8 mouse cellular contexts compared by ENCODE assay signal in the genomic region with DNA sequence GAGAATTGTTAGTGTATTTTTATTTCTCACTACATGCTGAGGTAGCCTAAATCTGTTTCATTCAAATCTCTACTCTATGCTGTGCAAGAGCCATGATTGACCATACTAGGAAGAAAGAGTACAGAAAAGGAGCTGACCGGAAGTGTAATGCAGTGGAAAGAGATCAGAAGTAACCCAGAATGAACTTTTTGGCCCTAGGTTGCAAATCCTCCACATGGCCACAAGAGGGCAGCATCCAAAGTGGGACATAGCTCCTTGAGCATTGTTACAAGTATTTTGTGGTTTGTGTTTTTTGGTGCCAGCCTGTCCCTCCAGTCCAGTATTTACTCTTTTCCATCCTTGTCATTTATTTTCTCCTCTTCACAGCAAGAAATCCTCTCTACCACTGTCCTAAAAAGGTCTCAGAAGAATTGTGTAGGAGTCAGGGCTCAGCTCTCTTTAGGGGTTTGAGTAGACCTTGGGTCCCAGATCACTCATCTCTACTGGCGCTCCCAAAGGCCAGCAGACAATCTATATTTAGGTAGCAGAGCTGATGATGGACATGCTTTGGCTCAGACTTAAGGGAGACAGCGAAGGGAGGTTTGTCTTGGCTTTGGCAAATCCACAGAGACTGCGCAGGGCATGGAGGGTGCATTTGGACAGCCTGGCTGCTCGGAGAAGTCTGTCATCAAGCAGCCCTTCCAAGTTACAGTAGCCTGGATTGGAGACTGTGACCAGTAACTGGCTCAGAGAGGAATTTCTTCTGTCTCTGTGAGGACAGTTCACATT. TPM values are rescaled to one million over a fixed set of nuclear protein-coding genes. Genes with fewer than 3 reads are reported as not detected.
DNase-seq lines count a peak whose midpoint lies in the region; ATAC-seq and TF ChIP-seq lines count a peak whose summit lies in the region.

Olfr557 (plus strand) TSS at position 553 of the 768 bp plus-strand sequence.

- ATAC-seq in forebrain, embryonic 14.5 days: no peak
- no peak for ATAC-seq in forebrain, embryonic 16.5 days
- no peak for ATAC-seq in midbrain, embryonic 13.5 days
- ATAC-seq in erythroid progenitor cell, adult 5-6 weeks (replicated peaks; ENCODE audit: low FRiP score, poor library complexity, severe bottlenecking): 0 out of 2 replicates have a peak, but pooled peaks have one; percentile 42
- ATAC-seq in lung, embryonic 14.5 days (ENCODE audit: insufficient read depth): no peak

- no peak within 1 kb of the TSS for H3K4me3 ChIP-seq in forebrain, embryonic 14.5 days (ENCODE audit: low read depth, low read length)
- no peak within 1 kb of the TSS for H3K4me3 ChIP-seq in forebrain, embryonic 16.5 days (replicated peaks; ENCODE audit: low read length)
- H3K4me3 ChIP-seq in midbrain, embryonic 10.5 days: no peak within 1 kb of the TSS
- no peak within 1 kb of the TSS for H3K4me3 ChIP-seq in midbrain, embryonic 13.5 days (replicated peaks)
- no peak within 1 kb of the TSS for H3K4me3 ChIP-seq in lung, embryonic 14.5 days (ENCODE audit: low read depth, low read length)

- no peak within 1 kb of the TSS for H3K9ac ChIP-seq in forebrain, embryonic 14.5 days (ENCODE audit: low read length)
- H3K9ac ChIP-seq in forebrain, embryonic 16.5 days (replicated peaks; ENCODE audit: low read depth, low read length): no peak within 1 kb of the TSS
- H3K9ac ChIP-seq in midbrain, embryonic 13.5 days (replicated peaks): no peak within 1 kb of the TSS
- H3K9ac ChIP-seq in lung, embryonic 14.5 days: no peak within 1 kb of the TSS

- TF ChIP-seq CTCF in lung, embryonic 14.5 days (IDR thresholded peaks at IDR 0.05; ENCODE audit: low read depth): peak; percentile 84

- no peaks in the 10 kb centered on the region for H3K36me3 ChIP-seq in forebrain, embryonic 14.5 days (ENCODE audit: control insufficient read depth, insufficient read depth, low read length)
- H3K36me3 ChIP-seq in forebrain, embryonic 16.5 days (ENCODE audit: control insufficient read depth, insufficient read depth): no peaks in the 10 kb centered on the region
- no peaks in the 10 kb centered on the region for H3K36me3 ChIP-seq in midbrain, embryonic 10.5 days
- no peaks in the 10 kb centered on the region for H3K36me3 ChIP-seq in midbrain, embryonic 13.5 days
- H3K36me3 ChIP-seq in lung, embryonic 14.5 days (ENCODE audit: insufficient read depth): no peaks in the 10 kb centered on the region

- no peaks in the 10 kb centered on the region for H3K27me3 ChIP-seq in forebrain, embryonic 14.5 days (replicated peaks; ENCODE audit: control insufficient read depth, insufficient read depth, low read length)
- no peaks in the 10 kb centered on the region for H3K27me3 ChIP-seq in forebrain, embryonic 16.5 days (replicated peaks; ENCODE audit: control insufficient read depth, insufficient read depth, low read length)
- H3K27me3 ChIP-seq in midbrain, embryonic 10.5 days (ENCODE audit: low read depth, poor library complexity, severe bottlenecking): no peaks in the 10 kb centered on the region
- H3K27me3 ChIP-seq in midbrain, embryonic 13.5 days: no peaks in the 10 kb centered on the region
- H3K27me3 ChIP-seq in lung, embryonic 14.5 days (ENCODE audit: insufficient read depth, low read length): no peaks in the 10 kb centered on the region

- H3K4me2 ChIP-seq in forebrain, embryonic 14.5 days (ENCODE audit: low read length): no peak within 1 kb of the TSS
- no peak within 1 kb of the TSS for H3K4me2 ChIP-seq in forebrain, embryonic 16.5 days (ENCODE audit: low read length)
- H3K4me2 ChIP-seq in midbrain, embryonic 13.5 days (replicated peaks): no peak within 1 kb of the TSS
- H3K4me2 ChIP-seq in lung, embryonic 14.5 days: no peak within 1 kb of the TSS

- H3K4me1 ChIP-seq in forebrain, embryonic 14.5 days (ENCODE audit: control insufficient read depth, insufficient read depth, low read length): no peaks in the 10 kb centered on the region
- no peaks in the 10 kb centered on the region for H3K4me1 ChIP-seq in forebrain, embryonic 16.5 days (replicated peaks; ENCODE audit: control insufficient read depth, insufficient read depth, low read length)
- H3K4me1 ChIP-seq in midbrain, embryonic 10.5 days: no peaks in the 10 kb centered on the region
- no peaks in the 10 kb centered on the region for H3K4me1 ChIP-seq in midbrain, embryonic 13.5 days (replicated peaks)
- no peaks in the 10 kb centered on the region for H3K4me1 ChIP-seq in lung, embryonic 14.5 days (ENCODE audit: insufficient read depth)

- 85% methylated on average over 5 of the region's 5 CpGs for WGBS in forebrain, embryonic 14.5 days
- WGBS in forebrain, embryonic 16.5 days: 86% methylated on average over 5 of the region's 5 CpGs
- WGBS in midbrain, embryonic 10.5 days: 83% methylated on average over 5 of the region's 5 CpGs
- WGBS in midbrain, embryonic 13.5 days: 83% methylated on average over 5 of the region's 5 CpGs
- WGBS in lung, embryonic 14.5 days: 78% methylated on average over 5 of the region's 5 CpGs

- H3K9me3 ChIP-seq in forebrain, embryonic 14.5 days (replicated peaks; ENCODE audit: control insufficient read depth, low read length): no peaks in the 10 kb centered on the region
- H3K9me3 ChIP-seq in forebrain, embryonic 16.5 days (ENCODE audit: control insufficient read depth, low read length): no peaks in the 10 kb centered on the region
- no peaks in the 10 kb centered on the region for H3K9me3 ChIP-seq in midbrain, embryonic 10.5 days (replicated peaks)
- H3K9me3 ChIP-seq in midbrain, embryonic 13.5 days: no peaks in the 10 kb centered on the region
- H3K9me3 ChIP-seq in lung, embryonic 14.5 days (ENCODE audit: low read depth, low read length): no peaks in the 10 kb centered on the region

- DNase-seq in forebrain, embryonic 14.5 days (ENCODE audit: low spot score): peak; percentile 42
- DNase-seq in midbrain, embryonic 10.5 days (ENCODE audit: low spot score): peak; percentile 35
- peak; percentile 17 for DNase-seq in T-cell, adult 2 months (ENCODE audit: low spot score)
- DNase-seq in lung, embryonic 14.5 days: peak; percentile 74
- peak; percentile 23 for DNase-seq in thymus, postnatal 25 days

- H3K27ac ChIP-seq in forebrain, embryonic 14.5 days (ENCODE audit: low read depth, low read length): no peak within 1 kb of the TSS
- H3K27ac ChIP-seq in forebrain, embryonic 16.5 days (ENCODE audit: low read length): no peak within 1 kb of the TSS
- no peak within 1 kb of the TSS for H3K27ac ChIP-seq in midbrain, embryonic 10.5 days (replicated peaks)
- H3K27ac ChIP-seq in midbrain, embryonic 13.5 days: no peak within 1 kb of the TSS
- no peak within 1 kb of the TSS for H3K27ac ChIP-seq in lung, embryonic 14.5 days (ENCODE audit: low read depth)

RNA-seq across cellular contexts. Expression of gene Olfr557, which starts in this region (rescaled TPM):
- polyA plus RNA-seq in forebrain, embryonic 14.5 days (2014; fragmentation: Nextera tagmentation; extraction: Ambion mirVana): not detected in 2 replicates
- not detected in 2 replicates for polyA plus RNA-seq in forebrain, embryonic 16.5 days (2015; fragmentation: Nextera tagmentation; extraction: Ambion mirVana)
- polyA plus RNA-seq in midbrain, embryonic 10.5 days (2016; fragmentation: Nextera tagmentation; extraction: Ambion mirVana): not detected in 2 replicates
- polyA plus RNA-seq in midbrain, embryonic 13.5 days (2015; fragmentation: Nextera tagmentation; extraction: Ambion mirVana): not detected in 2 replicates
- total RNA-seq in erythroid progenitor cell, adult 5-6 weeks (2015; ENCODE audit: low replicate concordance): not detected in 2 replicates
- not detected in 2 replicates for total RNA-seq in erythroid progenitor cell, adult 5-6 weeks (2017; ENCODE audit: low replicate concordance)
- polyA plus RNA-seq in lung, embryonic 14.5 days (2014; fragmentation: Nextera tagmentation; extraction: Ambion mirVana): not detected in 2 replicates

Comparison
In these comparisons a context has a peak if more than half of its experiments do, and no peak if none do; other contexts are left out.
1. Peak in DNase-seq in forebrain, embryonic 14.5 days; RNA of the gene not detected or under 1 TPM.
2. Peak in DNase-seq in midbrain, embryonic 10.5 days; RNA of the gene not detected or under 1 TPM.
3. Peak in ATAC-seq in erythroid progenitor cell, adult 5-6 weeks; RNA of the gene not detected or under 1 TPM.
4. Peak in DNase-seq in lung, embryonic 14.5 days; RNA of the gene not detected or under 1 TPM.
5. DNase-seq: peak in every context shown above with its lines; median percentile 74 in lung, embryonic 14.5 days; 42 in forebrain, embryonic 14.5 days; 35 in midbrain, embryonic 10.5 days; 23 in thymus, postnatal 25 days; 17 in T-cell, adult 2 months.